Mouse (Mus musculus) liver, adult 2 months (tissue): ENCODE results near the gene Tpo. TPM values are rescaled to one million over a fixed set of nuclear protein-coding genes. Genes with fewer than 3 reads are reported as not detected.

Experiments
- DNase-seq: peaks from one replicate; pipeline ENCODE4 v3.0.0-alpha.2; 2011; ENCODE audit warnings: low read depth, low spot score; ENCODE audit errors: extremely low read depth
- H3K27ac ChIP-seq: fragments of 200-500 bp; replicated peaks from 2 replicates; pipeline ENCODE4 v1.5.1; 2012; ENCODE audit warnings: low read depth, mild to moderate bottlenecking, control low read depth, inconsistent platforms, low read length; ENCODE audit not compliant: insufficient read depth
- H3K27me3 ChIP-seq: fragments of 200-500 bp; 2 replicates; pipeline ENCODE4 v1.6.1; 2012; ENCODE audit warnings: mild to moderate bottlenecking, moderate library complexity, low read length, inconsistent platforms; ENCODE audit not compliant: control insufficient read depth, insufficient read depth
- H3K36me3 ChIP-seq: fragments of 200-500 bp; 2 replicates; pipeline ENCODE4 v1.6.1; 2012; ENCODE audit warnings: low read length, inconsistent platforms; ENCODE audit not compliant: control insufficient read depth, insufficient read depth
- H3K4me1 ChIP-seq: fragments of 200-500 bp; 2 replicates; pipeline ENCODE4 v1.6.1; 2011; ENCODE audit warnings: low read length; ENCODE audit not compliant: control insufficient read depth, insufficient read depth
- H3K4me3 ChIP-seq: fragments of 200-500 bp; 2 replicates; pipeline ENCODE4 v1.5.1; 2011; ENCODE audit warnings: low read depth, mild to moderate bottlenecking, control low read depth, low read length, moderate library complexity; ENCODE audit not compliant: insufficient read depth
- H3K79me2 ChIP-seq: fragments of 200-500 bp; 2 replicates; pipeline ENCODE4 v1.6.1; 2012; ENCODE audit warnings: inconsistent platforms, mild to moderate bottlenecking, low read length, moderate library complexity; ENCODE audit not compliant: control insufficient read depth, insufficient read depth
- H3K9ac ChIP-seq: fragments of 200-500 bp; 2 replicates; pipeline ENCODE4 v1.6.1; 2012; ENCODE audit warnings: low read depth, mild to moderate bottlenecking, control low read depth, inconsistent platforms, low read length
- CTCF ChIP-seq: fragments of 200-500 bp; IDR thresholded peaks from 2 replicates; pipeline ENCODE4 v1.5.1; 2011; ENCODE audit warnings: low read depth, low read length, control low read depth
- POLR2A ChIP-seq: fragments of 200-500 bp; IDR thresholded peaks from 2 replicates; pipeline ENCODE4 v1.6.1; 2011; ENCODE audit warnings: low read length, control low read depth; ENCODE audit not compliant: insufficient read depth; ENCODE audit errors: extremely low read depth
- WGBS: fragments of 180-500 bp; shearing (Covaris S2); methylation state at CpG from one replicate; pipeline ENCODE4 v1.1.7; 2018; 5-methylcytosine and 5-hydroxymethylcytosine counted together
- polyA plus RNA-seq: library from polyadenylated mRNA; depleted of rRNA; stranded (reverse); fragments of >200 nt; gene quantifications from 2 replicates; pipeline ENCODE4 v1.2.3, GENCODE M21; 2012
- total RNA-seq: library from RNA; depleted of rRNA; stranded (reverse); fragments of >200 nt; gene quantifications from 2 replicates; pipeline ENCODE4 v1.2.3, GENCODE M21; 2014

Gene Tpo
- total and polyA plus RNA-seq, 2 experiments: not detected

DNA sequence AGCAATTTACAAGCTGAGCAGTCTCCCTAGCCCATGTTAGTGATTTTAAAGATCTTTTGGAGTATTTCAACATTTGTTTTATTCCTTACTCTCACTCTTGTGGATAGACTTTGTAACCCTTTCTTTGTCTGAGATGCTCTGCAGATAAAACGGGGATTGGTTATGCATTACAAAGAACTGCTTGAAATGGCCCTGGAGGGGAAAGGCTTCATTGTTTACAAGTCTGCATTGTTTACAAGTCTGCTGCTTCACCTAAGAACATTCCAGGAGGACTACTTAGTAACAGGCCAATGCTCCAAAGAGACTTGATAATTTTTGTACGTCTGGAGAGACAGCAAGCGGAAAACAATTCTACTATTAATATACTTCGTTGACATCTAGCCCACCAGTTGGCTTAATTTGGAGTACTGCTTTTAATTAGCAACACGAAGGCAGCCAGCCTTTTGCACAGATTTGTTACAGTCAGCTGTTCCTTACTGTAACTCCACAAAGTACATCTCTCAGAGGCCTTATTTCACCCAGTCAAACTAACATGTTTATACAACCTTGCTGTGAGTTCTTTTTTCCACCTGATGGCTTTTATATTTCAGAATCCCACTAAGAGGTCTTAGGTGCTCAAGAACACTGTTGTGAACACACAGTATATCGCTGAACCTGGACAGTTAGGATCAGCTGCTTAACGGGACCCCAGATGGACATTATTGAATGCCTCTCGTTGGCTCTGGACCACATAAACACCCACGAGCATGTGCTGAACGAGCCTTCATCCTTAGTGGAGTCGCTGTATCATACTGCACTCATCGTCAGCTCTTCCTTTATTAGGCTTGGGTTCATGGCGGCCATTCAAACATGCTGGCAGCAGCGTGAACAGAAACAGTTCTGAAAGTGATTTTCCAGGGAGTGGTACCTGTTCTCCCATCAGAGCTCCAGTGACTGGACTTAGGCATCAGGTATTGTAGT lies 22.5 kb downstream of the Tpo start:
- DNase-seq: no peak
- Histone ChIP-seq H3K27ac (no peak overlapping the region), H3K36me3 (no peaks in the 10 kb centered on the region), H3K4me1 (no peaks in the 10 kb centered on the region), H3K79me2 (no peaks in the 10 kb centered on the region), H3K9ac (no peak overlapping the region), H3K4me3 (no peak overlapping the region), H3K27me3 (no peaks in the 10 kb centered on the region)
- TF ChIP-seq POLR2A: no peak
- TF ChIP-seq CTCF: no peak
- 75% methylated on average over 14 of the region's 14 CpGs for WGBS

DNA sequence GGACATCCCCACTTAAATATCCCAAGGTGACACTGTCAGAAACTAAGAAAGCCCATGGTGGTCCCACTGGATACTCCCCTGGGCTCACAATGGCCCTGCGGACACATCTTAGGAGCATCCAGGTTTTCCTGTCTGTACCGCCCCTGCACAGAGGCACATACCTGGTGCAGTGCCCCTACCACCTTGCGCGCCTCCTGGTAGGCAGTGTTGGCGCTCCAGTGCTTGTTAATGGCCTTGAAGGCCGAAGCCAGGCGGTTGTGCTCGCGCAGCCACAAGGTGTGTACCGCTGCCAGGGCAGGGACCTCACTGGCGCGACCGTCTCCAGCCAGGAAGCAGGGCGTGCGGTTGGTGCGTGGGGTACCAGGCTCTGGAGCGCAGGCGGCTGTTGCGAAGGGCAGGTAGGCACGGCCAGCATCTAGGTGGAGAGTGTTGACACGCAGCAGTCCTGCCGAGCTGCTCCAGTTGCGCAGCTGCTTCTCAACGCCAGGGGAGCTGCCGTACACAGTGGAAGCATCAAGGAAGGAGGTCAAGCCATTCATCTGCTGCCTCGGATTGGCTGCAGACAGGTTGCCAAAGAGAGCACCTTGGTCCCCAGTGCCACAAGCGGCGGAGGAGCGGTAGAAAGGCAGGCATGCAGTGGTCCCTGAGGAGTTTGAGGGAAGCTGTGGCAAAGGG lies 29.4 kb downstream of the Tpo start:
- Histone ChIP-seq H3K27me3 (peaks cover 3% of the 10 kb centered on the region; the same call in 1 of the 2 replicates), H3K27ac (no peak overlapping the region), H3K79me2 (no peaks in the 10 kb centered on the region)

DNA sequence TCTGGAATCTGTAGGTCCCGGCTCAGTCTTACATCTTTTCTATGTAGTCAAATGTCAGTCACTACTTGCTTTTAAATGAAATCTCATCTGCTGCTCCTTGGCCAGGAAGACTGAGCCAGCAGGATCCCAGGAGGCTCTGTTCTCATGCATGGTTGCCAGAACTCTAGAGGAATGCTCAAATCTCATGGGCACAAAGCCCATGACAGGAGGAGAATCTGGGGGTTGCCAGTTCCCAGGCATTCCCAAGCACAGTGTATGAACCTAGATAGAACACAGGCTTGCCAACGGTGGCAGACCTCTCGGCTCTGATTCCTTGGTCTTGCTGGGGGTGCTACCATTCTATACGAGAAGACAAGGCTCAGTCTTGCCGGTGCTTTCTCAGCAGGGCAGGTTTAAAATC lies 40.3 kb downstream of the Tpo start:
- H3K4me3 ChIP-seq: no peak overlapping the region
- no peaks in the 10 kb centered on the region for H3K27me3 ChIP-seq
- H3K79me2 ChIP-seq: no peaks in the 10 kb centered on the region
- H3K9ac ChIP-seq: no peak overlapping the region
- WGBS: 88% methylated on average over 5 of the region's 5 CpGs
- no peaks in the 10 kb centered on the region for H3K4me1 ChIP-seq
- no peak overlapping the region for H3K27ac ChIP-seq
- DNase-seq: no peak
- no peaks in the 10 kb centered on the region for H3K36me3 ChIP-seq
- no peak for TF ChIP-seq CTCF
- no peak for TF ChIP-seq POLR2A

More for the DNA sequence above, 29.4 kb downstream of the Tpo start:
- H3K4me3 ChIP-seq: no peak overlapping the region
- no peaks in the 10 kb centered on the region for H3K36me3 ChIP-seq
- H3K9ac ChIP-seq: no peak overlapping the region
- no peaks in the 10 kb centered on the region for H3K4me1 ChIP-seq
- DNase-seq: no peak
- WGBS: 19% methylated on average over 29 of the region's 29 CpGs
- TF ChIP-seq POLR2A (no peak), CTCF (no peak)

DNA sequence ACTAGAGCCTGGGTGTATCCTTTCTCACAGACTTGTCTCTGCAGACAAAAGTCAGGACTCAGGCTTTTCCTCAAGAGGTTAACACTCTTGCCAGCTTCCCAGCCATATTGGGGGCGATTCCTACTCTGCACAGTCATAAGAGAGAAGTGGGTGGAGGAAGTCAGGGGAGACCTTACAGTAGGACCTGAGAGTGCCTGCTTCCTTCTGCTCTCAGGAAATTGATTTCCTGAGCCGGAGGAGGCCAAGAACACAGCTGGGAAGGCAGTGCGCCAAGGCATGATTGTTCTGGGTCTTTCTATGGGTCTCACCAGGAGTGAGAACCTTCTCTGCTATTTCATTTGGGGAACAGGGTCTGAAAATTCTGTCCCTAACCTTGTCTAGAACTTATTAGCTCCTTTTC lies 48.5 kb downstream of the Tpo start:
- H3K79me2 ChIP-seq: no peaks in the 10 kb centered on the region
- no peak overlapping the region for H3K4me3 ChIP-seq
- no peaks in the 10 kb centered on the region for H3K4me1 ChIP-seq
- TF ChIP-seq POLR2A (no peak), CTCF (no peak)
- H3K27me3 ChIP-seq: no peaks in the 10 kb centered on the region
- no peak for DNase-seq
- 65% methylated on average over 3 of the region's 3 CpGs for WGBS
- H3K36me3 ChIP-seq: no peaks in the 10 kb centered on the region
- H3K9ac ChIP-seq: no peak overlapping the region
- H3K27ac ChIP-seq: no peak overlapping the region

DNA sequence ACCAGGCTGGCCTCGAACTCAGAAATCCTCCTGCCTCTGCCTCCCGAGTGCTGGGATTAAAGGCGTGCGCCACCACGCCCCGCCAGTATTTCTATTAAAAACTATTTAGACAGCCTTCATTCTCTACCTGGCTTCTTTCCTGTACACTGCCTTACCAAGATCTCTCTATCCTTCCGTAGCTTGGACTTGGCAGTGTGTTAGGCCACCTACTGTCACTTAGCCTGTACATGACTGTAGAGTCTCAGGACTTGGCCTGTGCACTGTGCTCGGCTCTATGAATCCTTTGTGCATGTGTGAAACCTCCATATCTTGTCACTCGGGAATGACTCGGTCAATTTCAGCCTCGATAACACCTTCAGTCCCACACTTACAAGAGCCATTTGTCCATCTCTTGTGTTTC lies 55.4 kb downstream of the Tpo start:
- Histone ChIP-seq H3K79me2 (no peaks in the 10 kb centered on the region), H3K4me3 (no peak overlapping the region), H3K27me3 (no peaks in the 10 kb centered on the region), H3K36me3 (no peaks in the 10 kb centered on the region), H3K27ac (no peak overlapping the region), H3K9ac (no peak overlapping the region), H3K4me1 (no peaks in the 10 kb centered on the region)
- no peak for TF ChIP-seq CTCF
- TF ChIP-seq POLR2A: no peak
- DNase-seq: no peak
- 83% methylated on average over 11 of the region's 11 CpGs for WGBS

DNA sequence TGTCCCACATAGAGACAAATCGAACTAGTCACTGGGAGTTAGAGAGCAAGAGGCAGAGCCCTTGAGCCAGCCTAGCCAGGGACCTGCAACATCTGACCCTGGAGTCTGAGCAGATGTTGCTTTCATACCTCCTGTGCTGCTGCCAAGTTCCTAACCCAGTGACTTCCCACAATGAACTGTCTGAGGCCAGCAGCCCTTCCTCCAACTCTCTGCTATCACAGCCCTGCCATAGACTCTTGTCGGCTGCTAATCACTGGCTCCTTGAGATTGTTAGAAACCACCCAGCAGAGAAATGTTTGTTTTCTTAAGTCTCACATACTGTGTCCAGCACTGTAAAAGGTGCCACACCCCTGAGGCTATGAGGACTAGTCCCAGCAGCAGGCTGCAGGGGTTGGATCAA lies 56.1 kb downstream of the Tpo start:
- H3K27ac ChIP-seq: no peak overlapping the region
- H3K27me3 ChIP-seq: no peaks in the 10 kb centered on the region
- 63% methylated on average over 2 of the region's 2 CpGs for WGBS
- TF ChIP-seq POLR2A: no peak
- TF ChIP-seq CTCF: no peak
- no peak overlapping the region for H3K9ac ChIP-seq
- DNase-seq: no peak
- no peaks in the 10 kb centered on the region for H3K79me2 ChIP-seq
- H3K4me1 ChIP-seq: no peaks in the 10 kb centered on the region
- no peaks in the 10 kb centered on the region for H3K36me3 ChIP-seq
- no peak overlapping the region for H3K4me3 ChIP-seq
